ENCODE assay signal across 13 mouse cellular contexts in genomic region chr1:78980051-78980450, GRCm38 (mm10).
DNase-seq lines count a peak whose midpoint lies in the region; ATAC-seq and TF ChIP-seq lines count a peak whose summit lies in the region.
"Had no signal": no experiment of that assay in that cellular context is flagged by ENCODE, and none has a peak within 500 bp of the region (broad histone marks: within the 10 kb centered on the region; RNA-seq: fewer than 3 reads in every experiment).

No protein-coding gene starts in this region.

- no peak for ATAC-seq in kidney, embryonic 15.5 days (replicated peaks; ENCODE audit: low FRiP score)
- ATAC-seq in granulocyte monocyte progenitor cell, adult 5-6 weeks (replicated peaks; ENCODE audit: poor library complexity, severe bottlenecking): no peak
- ATAC-seq: intestine, postnatal 0 days had no signal

- 84% methylated on average over 4 of the region's 4 CpGs for WGBS in kidney, embryonic 15.5 days

- TF ChIP-seq POLR2A in brain, embryonic 14.5 days (IDR thresholded peaks at IDR 0.05; ENCODE audit: borderline replicate concordance, extremely low read depth, insufficient read depth, insufficient read length, poor library complexity, severe bottlenecking): no peak

- DNase-seq in layer of hippocampus, adult 11-12 months (ENCODE audit: low spot score): peak; percentile 27
- DNase-seq in layer of hippocampus, postnatal 25 days (ENCODE audit: extremely low spot score in 1 of 2, low spot score in 1 of 2): no peak
- peak; percentile 67 for DNase-seq in brain, adult 2 months (ENCODE audit: low read depth, low spot score)
- DNase-seq in brain, embryonic 14.5 days (ENCODE audit: low read depth): peak; percentile 71
- peak; percentile 16 to 20 for DNase-seq in layer of hippocampus, postnatal 36 days
- DNase-seq in adipocyte (ENCODE audit: low spot score): no peak
- DNase-seq: cerebellum, adult 18-20 months; kidney, postnatal 25 days; spleen, adult 18-20 months had no signal

- no peak for TF ChIP-seq CTCF in brain, embryonic 14.5 days (IDR thresholded peaks at IDR 0.05; ENCODE audit: borderline replicate concordance, extremely low read depth, insufficient read depth, insufficient read length)

- H3K36me3 ChIP-seq in kidney, embryonic 15.5 days: no peaks in the 10 kb centered on the region
- H3K36me3 ChIP-seq: liver, embryonic 15.5 days had no signal

- no peak overlapping the region for H3K4me3 ChIP-seq in kidney, embryonic 15.5 days (replicated peaks)
- H3K4me3 ChIP-seq: liver, embryonic 15.5 days had no signal

- no peaks in the 10 kb centered on the region for H3K27me3 ChIP-seq in kidney, embryonic 15.5 days
- H3K27me3 ChIP-seq: liver, embryonic 15.5 days had no signal

- H3K27ac ChIP-seq in kidney, embryonic 15.5 days: no peak overlapping the region
- H3K27ac ChIP-seq: liver, embryonic 15.5 days had no signal

- H3K9me3 ChIP-seq in kidney, embryonic 15.5 days (replicated peaks): no peaks in the 10 kb centered on the region
- H3K9me3 ChIP-seq: liver, embryonic 15.5 days had no signal

- no peak overlapping the region for H3K4me2 ChIP-seq in kidney, embryonic 15.5 days
- H3K4me2 ChIP-seq: liver, embryonic 15.5 days had no signal

- H3K9ac ChIP-seq in kidney, embryonic 15.5 days: no peak overlapping the region
- H3K9ac ChIP-seq: liver, embryonic 15.5 days had no signal

- no peaks in the 10 kb centered on the region for H3K4me1 ChIP-seq in kidney, embryonic 15.5 days
- H3K4me1 ChIP-seq: liver, embryonic 15.5 days had no signal

Comparison
In these comparisons a context has a peak if more than half of its experiments do, and no peak if none do; other contexts are left out.
1. DNase-seq: peak in layer of hippocampus, adult 11-12 months (single experiment), brain, adult 2 months (single experiment), brain, embryonic 14.5 days (single experiment) and layer of hippocampus, postnatal 36 days (2 of 2); none in layer of hippocampus, postnatal 25 days (0 of 2) and adipocyte (single experiment).